In genomic region chr10:118997034-118997433, GRCm38 (mm10) we compare ENCODE assay signal across 17 mouse cellular contexts.
"Had no signal": no experiment of that assay in that cellular context is flagged by ENCODE, and none has a peak within 500 bp of the region (broad histone marks: within the 10 kb centered on the region; RNA-seq: fewer than 3 reads in every experiment).

No protein-coding gene starts in this region.

- H3K4me3 ChIP-seq: liver, embryonic 12.5 days; midbrain, embryonic 10.5 days; midbrain, embryonic 13.5 days; midbrain, embryonic 15.5 days; neural tube, embryonic 13.5 days; neural tube, embryonic 15.5 days had no signal

- H3K36me3 ChIP-seq: liver, embryonic 12.5 days; midbrain, embryonic 10.5 days; midbrain, embryonic 13.5 days; midbrain, embryonic 15.5 days; neural tube, embryonic 13.5 days; neural tube, embryonic 15.5 days had no signal

- ATAC-seq: liver, embryonic 12.5 days; midbrain, embryonic 13.5 days; midbrain, embryonic 15.5 days had no signal

- H3K9me3 ChIP-seq: liver, embryonic 12.5 days; midbrain, embryonic 10.5 days; midbrain, embryonic 13.5 days; midbrain, embryonic 15.5 days; neural tube, embryonic 13.5 days; neural tube, embryonic 15.5 days had no signal

- DNase-seq: lung, adult 18-20 months; lung, embryonic 14.5 days; lung, postnatal 10 days; lung, postnatal 4 days; retina, postnatal 1 day; right cerebral cortex, adult 18-20 months; right cerebral cortex, postnatal 25 days; right cerebral cortex, postnatal 4 days; spleen, adult 18-20 months; thymus, postnatal 25 days had no signal

- H3K4me2 ChIP-seq: liver, embryonic 12.5 days; lung, embryonic 14.5 days; midbrain, embryonic 13.5 days; midbrain, embryonic 15.5 days; neural tube, embryonic 13.5 days; neural tube, embryonic 15.5 days had no signal

- H3K27ac ChIP-seq: liver, embryonic 12.5 days; liver, embryonic 14.5 days; midbrain, embryonic 10.5 days; midbrain, embryonic 13.5 days; midbrain, embryonic 15.5 days; neural tube, embryonic 13.5 days; neural tube, embryonic 15.5 days had no signal

- H3K27me3 ChIP-seq: liver, embryonic 12.5 days; midbrain, embryonic 13.5 days; midbrain, embryonic 15.5 days; neural tube, embryonic 13.5 days; neural tube, embryonic 15.5 days had no signal

- H3K4me1 ChIP-seq: liver, embryonic 12.5 days; midbrain, embryonic 10.5 days; midbrain, embryonic 13.5 days; midbrain, embryonic 15.5 days had no signal

- H3K9ac ChIP-seq: liver, embryonic 12.5 days; liver, embryonic 14.5 days; lung, embryonic 14.5 days; midbrain, embryonic 13.5 days; midbrain, embryonic 15.5 days; neural tube, embryonic 13.5 days; neural tube, embryonic 15.5 days had no signal
